Mouse (Mus musculus): ENCODE data around the gene Agtr1b. TPM values are rescaled to one million over a fixed set of nuclear protein-coding genes. Genes with fewer than 3 reads are reported as not detected.

Gene Agtr1b
- total RNA-seq, 1 experiment = not detected

- DNase-seq (ENCODE audit: low read depth, low spot score) = no peak
- Histone ChIP-seq H3K9me3 (ENCODE audit: control insufficient read depth, insufficient read depth, low read depth, low read length) (no peaks in the 10 kb centered on the region), H3K4me1 (ENCODE audit: control insufficient read depth in 2 of 2, insufficient read depth in 2 of 2, low read length in 2 of 2, poor library complexity in 1 of 2) (no peaks in the 10 kb centered on the region), H3K27ac (ENCODE audit: insufficient read depth, low read depth, low read length, poor library complexity, severe bottlenecking) (no peak within 1 kb of the TSS), H3K36me3 (ENCODE audit: control insufficient read depth, insufficient read depth, low read length, poor library complexity, severe bottlenecking) (no peaks in the 10 kb centered on the region), H3K4me3 (ENCODE audit: insufficient read depth in 1 of 2, low read depth in 1 of 2, low read length in 2 of 2, poor library complexity in 1 of 2, severe bottlenecking in 1 of 2) (no peak within 1 kb of the TSS), H3K9ac (ENCODE audit: insufficient read depth, low read depth, low read length, poor library complexity, severe bottlenecking) (no peak within 1 kb of the TSS)
- in situ Hi-C loops (cut with MboI; ENCODE audit: low sequenced_read_pairs in 2 of 2, unreplicated experiment in 2 of 2) = no loop called here
- TF ChIP-seq MAFK (IDR thresholded peaks at IDR 0.05; ENCODE audit: insufficient read depth, low read depth, low read length) (no peak), HCFC1 (IDR thresholded peaks at IDR 0.05; ENCODE audit: borderline replicate concordance, insufficient read depth, low read length) (no peak), ZNF384 (IDR thresholded peaks at IDR 0.05; ENCODE audit: low read depth, low read length) (no peak), ZC3H11A (IDR thresholded peaks at IDR 0.05; ENCODE audit: borderline replicate concordance, low read depth, low read length) (no peak), CHD2 (IDR thresholded peaks at IDR 0.05; ENCODE audit: low read depth, low read length) (no peak)
Observed at GRCm38 (mm10) chr3:20275633-20276032, 91.3 kb downstream of the Agtr1b start, which contains the start of gene Cpb1. Gene Cpb1, minus strand, starts transcription at chr3:20275733.

Other genes starting within 250 kb of the Agtr1b start
- 3.6 and 8.2 TPM in 2 replicates for gene Gyg, start 211.9 kb downstream of the Agtr1b start, total RNA-seq (2012; rRNA removed)
- gene Cpa3, start 125.0 kb downstream of the Agtr1b start, total RNA-seq (2012; rRNA removed) = not detected in 2 replicates
- gene Cpb1, start 91.4 kb downstream of the Agtr1b start, total RNA-seq (2012; rRNA removed) = not detected in 2 replicates